Mouse (Mus musculus) stomach, embryonic 15.5 days (tissue): ENCODE data around the gene Ccdc88b. TPM values are rescaled to one million over a fixed set of nuclear protein-coding genes. Genes with fewer than 3 reads are reported as not detected.

Experiments used
- ATAC-seq: fragments of 200-750 bp; cut with Nextera tagmentation; 2 replicates; pipeline ENCODE4 v1.8.0; 2017; ENCODE audit warnings: low read depth, moderate number of reproducible peaks, moderate TSS enrichment; ENCODE audit not compliant: insufficient read depth, low FRiP score
- H3K27ac ChIP-seq: fragments of 300-500 bp; sonication (generic); 2 replicates; pipeline ENCODE4 v1.5.1; 2015; ENCODE audit warnings: mild to moderate bottlenecking, inconsistent platforms
- H3K27me3 ChIP-seq: fragments of 300-500 bp; sonication (generic); replicated peaks from 2 replicates; pipeline ENCODE4 v1.6.1; 2015; ENCODE audit warnings: inconsistent platforms
- H3K36me3 ChIP-seq: fragments of 300-500 bp; sonication (generic); 2 replicates; pipeline ENCODE4 v1.6.1; 2015; ENCODE audit warnings: inconsistent platforms
- H3K4me1 ChIP-seq: fragments of 300-500 bp; sonication (generic); 2 replicates; pipeline ENCODE4 v1.6.1; 2015; ENCODE audit warnings: inconsistent platforms
- H3K4me2 ChIP-seq: fragments of 300-500 bp; sonication (generic); 2 replicates; pipeline ENCODE4 v1.6.1; 2015; ENCODE audit warnings: mild to moderate bottlenecking, inconsistent platforms
- H3K4me3 ChIP-seq: fragments of 300-500 bp; sonication (generic); replicated peaks from 2 replicates; pipeline ENCODE4 v1.5.1; 2015; ENCODE audit warnings: inconsistent platforms
- H3K9ac ChIP-seq: fragments of 300-500 bp; sonication (generic); 2 replicates; pipeline ENCODE4 v1.6.1; 2015; ENCODE audit warnings: inconsistent platforms
- H3K9me3 ChIP-seq: fragments of 300-500 bp; sonication (generic); 2 replicates; pipeline ENCODE4 v1.6.1; 2016; ENCODE audit warnings: inconsistent platforms
- WGBS: fragments of 180-500 bp; shearing (Covaris S2); methylation state at CpG from one replicate; pipeline ENCODE4 v1.1.7; 2015; 5-methylcytosine and 5-hydroxymethylcytosine counted together
- microRNA-seq: library from miRNA; unstranded; fragments of <30 nt; microRNA quantifications from one replicate; pipeline ENCODE4, GENCODE M21; 2016
- polyA plus RNA-seq: library from polyadenylated mRNA; unstranded; fragments of >200 nt; fragmentation: Nextera tagmentation; extraction: Ambion mirVana; gene quantifications from 2 replicates; pipeline ENCODE4 v1.2.1, GENCODE M21; 2015

Ccdc88b gene
- polyA plus RNA-seq, 1 experiment from 2014 or later, result 1.9 TPM

GRCm38 (mm10) chr19:6820538-6821195 is 37.3 kb downstream of the Ccdc88b start:
- Histone ChIP-seq H3K9ac (no peak overlapping the region), H3K27me3 (no peaks in the 10 kb centered on the region), H3K27ac (no peak overlapping the region), H3K9me3 (no peaks in the 10 kb centered on the region), H3K4me2 (no peak overlapping the region), H3K36me3 (no peaks in the 10 kb centered on the region), H3K4me1 (no peaks in the 10 kb centered on the region), H3K4me3 (no peak overlapping the region)
- 77% methylated on average over 13 of the region's 13 CpGs for WGBS
- no peak for ATAC-seq

GRCm38 (mm10) chr19:6819143-6819827 is 38.7 kb downstream of the Ccdc88b start:
- Histone ChIP-seq H3K4me2 (no peak overlapping the region), H3K9me3 (no peaks in the 10 kb centered on the region), H3K9ac (no peak overlapping the region), H3K4me1 (no peaks in the 10 kb centered on the region), H3K27me3 (no peaks in the 10 kb centered on the region), H3K36me3 (no peaks in the 10 kb centered on the region), H3K27ac (peak overlapping the region; percentile 16; the same call in 1 of the 2 replicates), H3K4me3 (no peak overlapping the region)
- peak; percentile 47; the same call in 1 of the 2 replicates for ATAC-seq
- 37% methylated on average over 10 of the region's 10 CpGs for WGBS

DNA sequence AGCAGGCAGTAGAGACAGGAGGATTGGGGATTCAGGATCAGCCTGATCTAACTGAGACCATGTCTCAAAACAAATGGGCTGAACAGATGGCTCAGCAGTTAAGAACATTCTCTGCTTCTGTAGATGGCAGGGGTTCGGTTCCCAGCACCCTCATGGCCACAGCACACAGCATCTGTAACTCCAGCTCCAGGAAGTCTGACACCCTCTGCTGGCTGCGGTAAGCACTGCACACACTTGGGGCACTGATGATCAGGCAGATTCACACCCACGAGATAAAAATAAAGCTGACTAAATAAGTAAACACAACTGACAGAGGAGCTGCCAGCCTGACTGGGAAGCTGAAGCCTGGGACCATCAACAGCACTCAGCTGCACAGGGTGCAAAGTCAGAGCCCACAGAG is 43.1 kb downstream of the Ccdc88b start:
- Histone ChIP-seq H3K4me1 (no peaks in the 10 kb centered on the region), H3K4me3 (no peak overlapping the region), H3K36me3 (no peaks in the 10 kb centered on the region), H3K27me3 (no peaks in the 10 kb centered on the region), H3K27ac (no peak overlapping the region), H3K9ac (no peak overlapping the region), H3K4me2 (no peak overlapping the region), H3K9me3 (no peaks in the 10 kb centered on the region)
- no peak for ATAC-seq
- 80% methylated on average over 3 of the region's 3 CpGs for WGBS

- no peak overlapping the region for H3K4me2 ChIP-seq
- WGBS, result 33% methylated on average over 4 of the region's 4 CpGs
- peak; percentile 47; the same call in 1 of the 2 replicates for ATAC-seq
- H3K9me3 ChIP-seq, result no peaks in the 10 kb centered on the region
- H3K9ac ChIP-seq, result no peak overlapping the region
- no peaks in the 10 kb centered on the region for H3K4me1 ChIP-seq
- no peaks in the 10 kb centered on the region for H3K27me3 ChIP-seq
- H3K36me3 ChIP-seq, result no peaks in the 10 kb centered on the region
- H3K27ac ChIP-seq, result no peak overlapping the region
- no peak overlapping the region for H3K4me3 ChIP-seq
These were observed 43.6 kb downstream of the Ccdc88b start for GRCm38 (mm10) chr19:6814366-6814765.

Small RNA genes within 50 kb of the gene (microRNA-seq; reads per million reads assigned to microRNA genes)
- gene Mir5046, result not detected

Other genes with a start within 250 kb of the Ccdc88b start
- 28.1 and 30.1 TPM in 2 replicates for gene Rps6ka4, start 17.6 kb downstream of the Ccdc88b start, polyA plus RNA-seq
- 130 and 135 TPM in 2 replicates for gene Trmt112, start 51.5 kb upstream of the Ccdc88b start, polyA plus RNA-seq
- gene Prdx5, start 51.9 kb upstream of the Ccdc88b start, polyA plus RNA-seq, result 228 and 279 TPM in 2 replicates
- gene Esrra, start 63.6 kb upstream of the Ccdc88b start, polyA plus RNA-seq, result 17.1 and 18.8 TPM in 2 replicates
- gene Catsperz, start 67.2 kb upstream of the Ccdc88b start, polyA plus RNA-seq, result 1.6 TPM in 2 replicates
- gene Kcnk4, start 76.3 kb upstream of the Ccdc88b start, polyA plus RNA-seq, result 0.67 and 0.86 TPM in 2 replicates
- 71.6 and 75.8 TPM in 2 replicates for gene Bad, start 83.7 kb upstream of the Ccdc88b start, polyA plus RNA-seq
- gene Gpr137, start 84.3 kb upstream of the Ccdc88b start, polyA plus RNA-seq, result 26.7 and 29.9 TPM in 2 replicates
- 165 and 184 TPM in 2 replicates for gene Ppp1r14b, start 116.8 kb upstream of the Ccdc88b start, polyA plus RNA-seq
- 81.3 and 92.2 TPM in 2 replicates for gene Plcb3, start 118.3 kb upstream of the Ccdc88b start, polyA plus RNA-seq
- 156 and 163 TPM in 2 replicates for gene Fkbp2, start 122.3 kb upstream of the Ccdc88b start, polyA plus RNA-seq
- gene Vegfb, start 129.4 kb upstream of the Ccdc88b start, polyA plus RNA-seq, result 43.9 and 44.8 TPM in 2 replicates
- gene Dnajc4, start 134.4 kb upstream of the Ccdc88b start, polyA plus RNA-seq, result 26.4 and 28.2 TPM in 2 replicates
- gene Nudt22, start 137.9 kb upstream of the Ccdc88b start, polyA plus RNA-seq, result 21.1 and 24.9 TPM in 2 replicates
- 10.0 and 10.1 TPM in 2 replicates for gene Trpt1, start 137.9 kb upstream of the Ccdc88b start, polyA plus RNA-seq
- 14.0 and 16.2 TPM in 2 replicates for gene Fermt3, start 161.3 kb upstream of the Ccdc88b start, polyA plus RNA-seq
- 185 and 219 TPM in 2 replicates for gene Stip1, start 181.8 kb upstream of the Ccdc88b start, polyA plus RNA-seq
- 11.7 and 13.3 TPM in 2 replicates for gene Macrod1, start 198.6 kb upstream of the Ccdc88b start, polyA plus RNA-seq
- 3.5 and 4.2 TPM in 2 replicates for gene Flrt1, start 247.5 kb upstream of the Ccdc88b start, polyA plus RNA-seq